Mouse (Mus musculus) thymus, postnatal 14 days (tissue): ENCODE measurements around the gene Arid5b.

Source experiments
- DNase-seq: peaks from one replicate; pipeline ENCODE4 v3.0.0; 2021

Arid5b gene

GRCm38 (mm10) chr10:68231385-68232182 is 47.0 kb downstream of the Arid5b start:
- DNase-seq = no peak

GRCm38 (mm10) chr10:68230653-68231384 is 47.7 kb downstream of the Arid5b start:
- DNase-seq = no peak

- DNase-seq = no peak
Measured at GRCm38 (mm10) chr10:68229640-68230565, 48.6 kb downstream of the Arid5b start.

GRCm38 (mm10) chr10:68222676-68223075 is 55.9 kb downstream of the Arid5b start:
- DNase-seq = no peak

GRCm38 (mm10) chr10:68222012-68222411 is 56.5 kb downstream of the Arid5b start:
- DNase-seq = no peak

GRCm38 (mm10) chr10:68219327-68219726 is 59.2 kb downstream of the Arid5b start:
- no peak for DNase-seq

GRCm38 (mm10) chr10:68218678-68219077 is 59.9 kb downstream of the Arid5b start:
- DNase-seq = no peak

GRCm38 (mm10) chr10:68214809-68215468 is 63.6 kb downstream of the Arid5b start:
- no peak for DNase-seq

GRCm38 (mm10) chr10:68212061-68212915 is 66.3 kb downstream of the Arid5b start:
- no peak for DNase-seq

- DNase-seq = no peak
Measured at GRCm38 (mm10) chr10:68211514-68211913, 67.0 kb downstream of the Arid5b start.

- DNase-seq = no peak
Measured at GRCm38 (mm10) chr10:68210025-68210642, 68.4 kb downstream of the Arid5b start.

- no peak for DNase-seq
Measured at GRCm38 (mm10) chr10:68208670-68209065, 69.9 kb downstream of the Arid5b start.

- no peak for DNase-seq
Measured at GRCm38 (mm10) chr10:68207803-68208669, 70.5 kb downstream of the Arid5b start.

- DNase-seq = no peak
Measured at GRCm38 (mm10) chr10:68204391-68204790, 74.1 kb downstream of the Arid5b start.

GRCm38 (mm10) chr10:68203860-68204259 is 74.7 kb downstream of the Arid5b start:
- DNase-seq = no peak

GRCm38 (mm10) chr10:68203322-68203721 is 75.2 kb downstream of the Arid5b start:
- DNase-seq = no peak

GRCm38 (mm10) chr10:68199440-68199839 is 79.1 kb downstream of the Arid5b start:
- DNase-seq = no peak

GRCm38 (mm10) chr10:68196324-68196723 is 82.2 kb downstream of the Arid5b start:
- DNase-seq = no peak

- no peak for DNase-seq
Measured at GRCm38 (mm10) chr10:68193561-68193960, 85.0 kb downstream of the Arid5b start.

GRCm38 (mm10) chr10:68192824-68193255 is 85.7 kb downstream of the Arid5b start:
- DNase-seq = no peak
